Mouse (Mus musculus): ENCODE results near the gene Abca8b.

DNA sequence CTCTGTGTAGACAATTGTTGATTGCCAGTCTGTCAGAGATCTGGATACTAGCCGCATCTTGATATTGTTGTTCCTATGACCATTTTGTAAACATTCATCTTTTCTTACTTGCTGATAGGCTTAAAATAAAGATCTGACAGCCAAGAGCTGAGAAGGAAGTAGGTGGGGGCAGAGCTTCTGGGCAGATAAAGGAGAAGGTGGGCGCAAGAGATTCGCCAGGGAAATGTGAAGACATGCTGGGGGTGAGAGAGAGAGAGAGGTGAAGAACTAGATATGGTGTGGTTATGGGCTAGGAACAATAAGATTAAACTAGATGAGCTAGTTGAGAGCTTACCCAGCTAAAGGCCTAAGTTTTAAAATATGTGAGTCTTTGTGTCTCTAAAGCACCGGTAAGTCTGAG lies 106.0 kb downstream of the Abca8b start:
- TF ChIP-seq E2F4 (IDR thresholded peaks at IDR 0.05; ENCODE audit: insufficient read depth) (no peak), USF1 (IDR thresholded peaks at IDR 0.05; ENCODE audit: low read depth) (no peak), MAX (IDR thresholded peaks at IDR 0.05; ENCODE audit: low read depth) (no peak), CEBPB (IDR thresholded peaks at IDR 0.05; ENCODE audit: insufficient read depth, poor library complexity, severe bottlenecking) (no peak), POLR2A (IDR thresholded peaks at IDR 0.05; ENCODE audit: insufficient read length, low read depth) (no peak), TCF12 (IDR thresholded peaks at IDR 0.05; ENCODE audit: insufficient read depth, poor library complexity, severe bottlenecking) (no peak), TCF3 (IDR thresholded peaks at IDR 0.05; ENCODE audit: insufficient read length, low read depth) (no peak), REST (IDR thresholded peaks at IDR 0.05; ENCODE audit: insufficient read depth, insufficient read length) (no peak), POLR2AphosphoS2 (IDR thresholded peaks at IDR 0.05; ENCODE audit: insufficient read length, low read depth) (no peak), MYOD1 (IDR thresholded peaks at IDR 0.05; ENCODE audit: control insufficient read depth in 1 of 3, insufficient read length in 2 of 3, low read depth in 2 of 3) (no peak), MYOG (IDR thresholded peaks at IDR 0.05; ENCODE audit: control insufficient read depth in 1 of 3, insufficient read depth in 1 of 3, insufficient read length in 2 of 3, low read depth in 2 of 3) (no peak), SRF (IDR thresholded peaks at IDR 0.05; ENCODE audit: control insufficient read depth, insufficient read length, low read depth) (no peak)

Measured in myocyte (in vitro differentiated cells).